Mouse (Mus musculus) heart, embryonic 11.5 days (tissue): ENCODE measurements around the gene Sh3bp2. TPM values are rescaled to one million over a fixed set of nuclear protein-coding genes. Genes with fewer than 3 reads are reported as not detected.
A peak's percentile ranks its signal among the peaks of the same experiment; 100 is the strongest.

Experiments used
- ATAC-seq: fragments of 200-750 bp; cut with Nextera tagmentation; replicated peaks from 2 replicates; pipeline ENCODE4 v1.8.0; 2017; ENCODE audit warnings: moderate library complexity; ENCODE audit not compliant: insufficient number of reproducible peaks, low FRiP score, low TSS enrichment
- H3K27ac ChIP-seq: fragments of 300-500 bp; sonication (generic); 2 replicates; pipeline ENCODE4 v1.5.1; 2014; ENCODE audit warnings: mild to moderate bottlenecking, low read depth, low read length
- H3K27me3 ChIP-seq: fragments of 300-500 bp; sonication (generic); 2 replicates; pipeline ENCODE4 v1.6.1; 2014; ENCODE audit warnings: mild to moderate bottlenecking, low read length, mixed read lengths; ENCODE audit not compliant: control insufficient read depth, insufficient read depth
- H3K36me3 ChIP-seq: fragments of 300-500 bp; sonication (generic); 2 replicates; pipeline ENCODE4 v1.6.1; 2014; ENCODE audit warnings: mild to moderate bottlenecking, low read length, moderate library complexity, mixed read lengths; ENCODE audit not compliant: control insufficient read depth, insufficient read depth
- H3K4me1 ChIP-seq: fragments of 300-500 bp; sonication (generic); 2 replicates; pipeline ENCODE4 v1.6.1; 2014; ENCODE audit warnings: low read length; ENCODE audit not compliant: control insufficient read depth, insufficient read depth
- H3K4me2 ChIP-seq: fragments of 300-500 bp; sonication (generic); 2 replicates; pipeline ENCODE4 v1.6.1; 2014; ENCODE audit warnings: mild to moderate bottlenecking, moderate library complexity
- H3K4me3 ChIP-seq: fragments of 300-500 bp; sonication (generic); 2 replicates; pipeline ENCODE4 v1.5.1; 2014; ENCODE audit warnings: low read depth, low read length
- H3K9ac ChIP-seq: fragments of 300-500 bp; sonication (generic); 2 replicates; pipeline ENCODE4 v1.6.1; 2014; ENCODE audit warnings: mild to moderate bottlenecking, low read depth, low read length, moderate library complexity
- H3K9me3 ChIP-seq: fragments of 300-500 bp; sonication (generic); replicated peaks from 2 replicates; pipeline ENCODE4 v1.6.1; 2016; ENCODE audit warnings: low read length; ENCODE audit not compliant: control insufficient read depth
- WGBS: fragments of 180-500 bp; shearing (Covaris S2); extraction: QIAGEN DNeasy Blood & Tissue Kit; methylation state at CpG from one replicate; pipeline ENCODE4 v1.1.7; 2014; ENCODE audit not compliant: insufficient replicate concordance; 5-methylcytosine and 5-hydroxymethylcytosine counted together
- polyA plus RNA-seq: library from polyadenylated mRNA; unstranded; fragments of >200 nt; fragmentation: Nextera tagmentation; extraction: Ambion mirVana; gene quantifications from 2 replicates; pipeline ENCODE4 v1.2.1, GENCODE M21; 2014

Sh3bp2 gene
- 4.2 and 5.2 TPM in 2 replicates for polyA plus RNA-seq

- Histone ChIP-seq H3K9me3 (no peaks in the 10 kb centered on the region), H3K36me3 (no peaks in the 10 kb centered on the region), H3K9ac (peak within 1 kb of the TSS; percentile 71), H3K27ac (0 out of 2 replicates have a peak within 1 kb of the TSS, but pooled peaks have one; percentile 37), H3K27me3 (no peaks in the 10 kb centered on the region; the same call in none of the 2 replicates), H3K4me1 (peaks cover 15% of the 10 kb centered on the region), H3K4me2 (peak within 1 kb of the TSS; percentile 70), H3K4me3 (peak within 1 kb of the TSS; percentile 50)
- ATAC-seq = peak; percentile 85
- WGBS = 2% methylated on average over 38 of the region's 38 CpGs
Observed at GRCm38 (mm10) chr5:34525663-34526476, at the start of gene Sh3bp2. Gene Sh3bp2 (plus strand): TSS chr5:34525838.

- Histone ChIP-seq H3K4me1 (no peaks in the 10 kb centered on the region), H3K9ac (no peak overlapping the region), H3K4me3 (no peak overlapping the region), H3K9me3 (no peaks in the 10 kb centered on the region), H3K4me2 (no peak overlapping the region), H3K27me3 (no peaks in the 10 kb centered on the region), H3K27ac (no peak overlapping the region), H3K36me3 (peaks cover 39% of the 10 kb centered on the region)
- 82% methylated on average over 3 of the region's 3 CpGs for WGBS
- ATAC-seq = no peak
Observed at GRCm38 (mm10) chr5:34480926-34481325, 44.7 kb upstream of the Sh3bp2 start.

- Histone ChIP-seq H3K9ac (no peak overlapping the region), H3K4me1 (no peaks in the 10 kb centered on the region), H3K4me3 (no peak overlapping the region), H3K9me3 (no peaks in the 10 kb centered on the region), H3K36me3 (peaks cover 14% of the 10 kb centered on the region), H3K27me3 (no peaks in the 10 kb centered on the region), H3K27ac (no peak overlapping the region), H3K4me2 (no peak overlapping the region)
- no peak for ATAC-seq
- 90% methylated on average over 15 of the region's 15 CpGs for WGBS
Observed at GRCm38 (mm10) chr5:34485731-34486130, 39.9 kb upstream of the Sh3bp2 start.

- H3K36me3 ChIP-seq = peaks cover 9% of the 10 kb centered on the region
- 72% methylated on average over 6 of the region's 6 CpGs for WGBS
- no peak overlapping the region for H3K9ac ChIP-seq
- no peaks in the 10 kb centered on the region for H3K27me3 ChIP-seq
- ATAC-seq = no peak
- no peaks in the 10 kb centered on the region for H3K9me3 ChIP-seq
- H3K4me1 ChIP-seq = no peaks in the 10 kb centered on the region
- no peak overlapping the region for H3K4me3 ChIP-seq
- H3K4me2 ChIP-seq = no peak overlapping the region
- no peak overlapping the region for H3K27ac ChIP-seq
Observed at GRCm38 (mm10) chr5:34487320-34488090, 38.1 kb upstream of the Sh3bp2 start.

GRCm38 (mm10) chr5:34488741-34489417, 36.8 kb upstream of the Sh3bp2 start:
- no peak overlapping the region for H3K9ac ChIP-seq
- WGBS = 75% methylated on average over 6 of the region's 6 CpGs
- no peaks in the 10 kb centered on the region for H3K9me3 ChIP-seq
- no peak overlapping the region for H3K4me3 ChIP-seq
- ATAC-seq = no peak
- no peak overlapping the region for H3K4me2 ChIP-seq
- no peaks in the 10 kb centered on the region for H3K27me3 ChIP-seq
- peaks cover 9% of the 10 kb centered on the region for H3K36me3 ChIP-seq
- H3K4me1 ChIP-seq = no peaks in the 10 kb centered on the region
- H3K27ac ChIP-seq = no peak overlapping the region

- Histone ChIP-seq H3K4me2 (no peak overlapping the region), H3K27ac (no peak overlapping the region), H3K9me3 (no peaks in the 10 kb centered on the region), H3K4me3 (no peak overlapping the region), H3K9ac (no peak overlapping the region), H3K27me3 (no peaks in the 10 kb centered on the region), H3K4me1 (no peaks in the 10 kb centered on the region), H3K36me3 (peaks cover 9% of the 10 kb centered on the region)
- 80% methylated on average over 3 of the region's 3 CpGs for WGBS
- ATAC-seq = no peak
Observed at GRCm38 (mm10) chr5:34489418-34489787, 36.2 kb upstream of the Sh3bp2 start.

GRCm38 (mm10) chr5:34496745-34497144, 28.9 kb upstream of the Sh3bp2 start:
- no peak overlapping the region for H3K4me2 ChIP-seq
- WGBS = 82% methylated on average over 6 of the region's 6 CpGs

GRCm38 (mm10) chr5:34500886-34501285, 24.8 kb upstream of the Sh3bp2 start:
- Histone ChIP-seq H3K27me3 (no peaks in the 10 kb centered on the region), H3K4me2 (no peak overlapping the region), H3K4me3 (no peak overlapping the region), H3K36me3 (no peaks in the 10 kb centered on the region), H3K9ac (no peak overlapping the region), H3K27ac (no peak overlapping the region), H3K4me1 (0 out of 2 replicates have a peak, but pooled peaks cover 2% of the 10 kb centered on the region), H3K9me3 (no peaks in the 10 kb centered on the region)
- ATAC-seq = no peak
- WGBS = 51% methylated on average over 5 of the region's 5 CpGs

More at GRCm38 (mm10) chr5:34496745-34497144, 28.9 kb upstream of the Sh3bp2 start:
- no peak for ATAC-seq
- Histone ChIP-seq H3K9me3 (no peaks in the 10 kb centered on the region), H3K36me3 (no peaks in the 10 kb centered on the region), H3K4me3 (no peak overlapping the region), H3K27ac (no peak overlapping the region), H3K27me3 (no peaks in the 10 kb centered on the region), H3K4me1 (0 out of 2 replicates have a peak, but pooled peaks cover 2% of the 10 kb centered on the region), H3K9ac (no peak overlapping the region)
